Mouse (Mus musculus) R1 (cell line): ENCODE results near the gene Vamp3.
A peak's percentile ranks its signal among the peaks of the same experiment; 100 is the strongest.
"Not testable (repeated sequence)": the region's sequence is repeated elsewhere in the genome, so short reads cannot be mapped to it uniquely, and the experiment has no call there.

Experiments used
- DNase-seq: peaks from one replicate; pipeline ENCODE4 v3.0.0-alpha.2; 2018; ENCODE audit warnings: low read depth, low spot score

Vamp3 gene

GRCm38 (mm10) chr4:151044944-151045570, 12.7 kb downstream of the Vamp3 start:
- DNase-seq: no peak

GRCm38 (mm10) chr4:151044037-151044943, 13.5 kb downstream of the Vamp3 start, which contains the start of gene Per3:
Gene Per3, minus strand, starts transcription at chr4:151044665.
- DNase-seq: peak; percentile 97

GRCm38 (mm10) chr4:151043281-151043680, 14.5 kb downstream of the Vamp3 start:
- no peak for DNase-seq

GRCm38 (mm10) chr4:151041506-151041905, 16.3 kb downstream of the Vamp3 start:
- peak; percentile 28 for DNase-seq

DNA sequence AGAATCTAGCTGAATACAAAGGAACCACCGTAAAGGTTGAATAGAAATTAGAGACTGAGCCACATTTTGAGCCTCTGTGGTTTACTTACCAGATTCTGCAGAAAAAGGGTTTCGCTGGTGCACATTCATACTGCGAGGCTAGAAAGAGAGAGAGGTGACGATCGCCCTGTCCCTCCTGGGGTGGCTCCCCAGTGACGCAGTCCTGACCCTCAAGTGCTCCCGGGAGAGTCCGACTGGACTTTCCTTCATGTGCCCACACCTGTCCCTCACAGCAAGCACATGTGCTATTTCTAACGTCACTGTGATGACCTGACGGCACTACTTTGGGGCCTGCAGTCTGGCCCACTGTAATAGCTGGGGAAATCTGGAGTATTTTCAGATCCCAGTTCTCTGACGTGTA, 20.0 kb downstream of the Vamp3 start:
- no peak for DNase-seq

GRCm38 (mm10) chr4:151036521-151036920, 21.2 kb downstream of the Vamp3 start:
- DNase-seq: peak; percentile 56

GRCm38 (mm10) chr4:151027001-151027400, 30.8 kb downstream of the Vamp3 start:
- DNase-seq: peak; percentile 67

DNA sequence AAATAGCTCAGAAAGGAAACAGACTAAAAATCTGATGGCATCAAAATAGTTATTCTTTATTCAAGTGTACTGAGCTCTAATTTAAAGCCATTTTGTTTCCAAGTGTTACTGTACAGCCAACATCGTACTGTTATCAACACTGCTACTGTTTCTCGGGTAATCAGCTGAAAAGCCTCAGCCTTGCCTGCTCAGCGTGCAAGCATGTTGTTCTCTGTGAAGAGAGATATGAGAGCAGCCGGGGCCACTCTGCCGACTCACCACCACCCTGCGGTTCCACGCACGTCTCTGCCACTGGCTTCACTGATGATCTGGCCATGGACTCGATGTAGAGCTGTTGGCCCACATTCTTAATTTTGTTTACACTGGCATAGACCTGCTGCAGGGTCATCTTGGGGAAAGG, 33.6 kb downstream of the Vamp3 start:
- no peak for DNase-seq

- DNase-seq: not testable (repeated sequence)
Measured at GRCm38 (mm10) chr4:151017356-151017755, 40.4 kb downstream of the Vamp3 start.

GRCm38 (mm10) chr4:151015946-151016345, 41.8 kb downstream of the Vamp3 start:
- no peak for DNase-seq

DNA sequence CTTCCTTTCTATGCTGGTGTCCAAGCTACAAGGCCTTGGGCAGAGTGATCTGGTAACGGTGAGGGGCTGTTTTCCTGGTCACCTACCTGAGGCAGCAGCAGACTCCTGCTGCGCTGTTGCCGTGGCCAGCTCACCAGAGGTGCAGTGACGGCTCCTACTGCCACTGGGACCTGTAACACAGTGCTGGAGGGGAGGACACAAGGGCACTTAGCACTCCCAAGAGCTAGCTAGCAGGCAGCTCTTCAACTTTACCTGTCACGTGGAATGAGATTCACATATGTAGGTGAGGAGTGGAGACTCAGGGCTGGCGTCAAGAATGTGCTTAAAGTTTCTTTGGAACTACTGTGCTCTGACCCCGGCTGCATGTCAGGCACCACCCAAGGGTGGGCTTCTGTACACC, 47.4 kb downstream of the Vamp3 start:
- no peak for DNase-seq

- peak; percentile 72 for DNase-seq
Measured at GRCm38 (mm10) chr4:151006945-151007344, 50.8 kb downstream of the Vamp3 start.

DNA sequence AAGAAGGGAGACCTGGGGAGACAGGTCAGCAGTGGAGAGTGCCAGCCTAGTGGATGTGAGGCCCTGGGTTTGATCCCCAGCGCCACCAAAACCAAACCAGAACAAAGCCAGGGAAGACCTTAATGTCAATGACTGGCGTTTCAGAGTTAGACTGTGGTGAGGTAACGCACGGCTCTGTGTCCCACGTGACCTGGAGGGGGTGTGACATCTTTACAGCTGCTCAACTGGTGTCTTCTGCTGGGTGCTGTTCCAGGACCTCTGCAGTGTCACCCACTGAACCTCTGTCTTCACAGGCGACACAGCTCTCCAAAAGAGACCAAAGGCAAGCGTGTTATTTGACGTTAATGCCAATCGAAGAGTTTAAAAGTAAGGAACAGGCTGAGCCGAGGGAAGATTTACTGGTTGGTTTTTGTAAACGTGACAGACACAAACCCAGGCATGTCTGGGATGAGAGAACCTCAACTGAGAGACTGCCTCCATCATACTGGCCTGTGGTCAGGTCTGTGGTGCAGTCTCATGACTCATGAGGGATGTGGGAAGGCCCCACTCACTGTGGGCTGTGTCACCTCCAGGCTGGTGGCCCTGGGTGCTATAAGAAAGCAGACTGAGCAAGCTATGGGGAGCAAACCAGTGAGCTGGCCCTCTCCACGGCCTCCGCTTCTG, 52.0 kb downstream of the Vamp3 start:
- DNase-seq: no peak

GRCm38 (mm10) chr4:151001397-151001796, 56.4 kb downstream of the Vamp3 start:
- no peak for DNase-seq

DNA sequence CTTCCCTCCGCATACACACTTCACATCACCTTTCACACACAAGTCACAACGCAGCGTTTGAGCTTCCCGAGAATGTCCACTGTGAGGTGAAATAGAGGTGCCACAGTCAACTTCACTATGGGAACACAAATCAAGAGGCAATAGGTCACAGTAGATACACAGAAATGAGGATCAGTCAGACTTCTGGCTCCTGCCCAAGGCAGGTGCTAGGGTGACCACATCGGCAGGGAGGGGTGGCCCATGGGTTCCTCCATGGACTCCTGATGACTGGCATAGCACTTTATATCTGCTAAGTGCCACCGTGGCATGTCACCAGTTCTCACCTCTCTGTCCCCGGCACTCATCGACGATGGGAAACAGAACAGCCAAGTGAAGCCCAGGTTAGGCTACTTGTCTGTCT, 59.1 kb downstream of the Vamp3 start:
- peak; percentile 15 for DNase-seq
